Mouse (Mus musculus): ENCODE measurements at regions not wholly inside any gene's neighbourhood (a gene's known extent, or its start where the extent isn't known, plus 50 kb on each side); places are given as distances from the start of the nearest gene placed in this dataset.
"Not testable (repeated sequence)": the region's sequence is repeated elsewhere in the genome, so short reads cannot be mapped to it uniquely, and the experiment has no call there.

DNA sequence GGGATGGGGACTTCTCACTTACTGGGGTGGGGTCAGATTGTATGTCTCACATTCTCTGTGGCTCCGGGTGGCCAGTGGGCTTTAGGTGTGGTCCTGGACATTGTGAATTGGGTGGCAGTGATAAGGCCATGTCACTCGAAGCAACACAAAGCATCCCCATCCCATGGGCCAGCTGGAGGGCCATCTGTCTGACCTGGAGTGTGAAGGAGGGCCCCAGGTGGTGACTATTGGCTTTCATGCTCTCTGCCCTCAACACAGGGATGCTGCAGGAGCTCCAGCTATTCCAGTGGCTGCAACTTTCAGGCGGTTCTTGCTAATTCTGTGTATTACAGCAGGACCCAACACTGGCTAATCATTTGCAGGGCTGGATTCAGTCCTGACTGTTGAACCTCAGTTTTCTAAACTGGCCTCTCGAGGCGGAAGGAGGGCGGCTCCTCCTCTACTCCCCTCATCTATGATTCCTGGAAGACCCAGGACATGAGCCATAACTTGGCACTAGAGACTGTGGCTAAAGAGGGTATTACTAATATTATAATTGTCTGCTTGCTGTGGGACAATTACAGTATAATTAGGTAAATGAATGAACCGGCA, 64.1 kb downstream of the 9530068E07Rik start:
- DNase-seq (ENCODE audit: low spot score in 2 of 2) = no peak

DNA sequence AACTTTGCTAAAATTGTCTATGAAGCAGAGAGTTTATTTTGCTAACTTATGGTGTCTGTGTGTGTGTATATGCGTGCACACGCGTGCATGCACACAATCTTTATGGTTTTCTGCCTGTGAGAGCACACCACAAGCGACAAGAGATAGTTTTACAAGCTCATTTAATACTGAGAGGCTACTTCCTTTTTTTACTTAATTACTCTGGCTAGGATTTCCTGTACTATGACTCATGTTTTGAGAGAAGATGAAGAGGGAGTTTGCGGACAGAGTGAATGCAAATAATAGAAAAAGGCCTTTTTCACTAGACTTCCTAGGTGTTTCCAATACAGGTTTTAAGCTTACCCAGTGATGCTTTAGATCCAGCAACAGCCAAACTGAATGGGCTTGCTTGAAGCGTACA, 74.9 kb downstream of the 9530068E07Rik start:
- DNase-seq (ENCODE audit: low spot score in 2 of 2) = not testable (repeated sequence)

DNA sequence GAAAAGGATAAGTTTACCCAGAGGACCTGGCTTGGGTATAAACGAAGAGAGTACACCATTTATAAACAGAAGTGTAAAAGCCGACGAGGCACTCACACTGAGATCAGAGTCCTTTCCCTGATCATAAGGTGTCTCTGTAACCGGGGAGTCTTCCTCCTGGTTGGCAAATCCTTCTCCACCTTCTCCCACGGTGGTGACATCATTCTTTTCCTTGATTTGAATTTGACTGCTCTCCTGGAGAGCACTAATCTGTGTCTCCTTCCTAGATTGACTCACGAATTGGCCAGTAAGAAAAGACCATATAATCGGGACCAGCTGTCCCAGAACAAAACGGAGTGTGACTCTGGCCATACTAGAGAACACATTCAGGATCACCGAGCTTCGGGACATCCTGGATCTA, 83.9 kb downstream of the 9530068E07Rik start:
- not testable (repeated sequence) for DNase-seq (ENCODE audit: low spot score in 2 of 2)

DNA sequence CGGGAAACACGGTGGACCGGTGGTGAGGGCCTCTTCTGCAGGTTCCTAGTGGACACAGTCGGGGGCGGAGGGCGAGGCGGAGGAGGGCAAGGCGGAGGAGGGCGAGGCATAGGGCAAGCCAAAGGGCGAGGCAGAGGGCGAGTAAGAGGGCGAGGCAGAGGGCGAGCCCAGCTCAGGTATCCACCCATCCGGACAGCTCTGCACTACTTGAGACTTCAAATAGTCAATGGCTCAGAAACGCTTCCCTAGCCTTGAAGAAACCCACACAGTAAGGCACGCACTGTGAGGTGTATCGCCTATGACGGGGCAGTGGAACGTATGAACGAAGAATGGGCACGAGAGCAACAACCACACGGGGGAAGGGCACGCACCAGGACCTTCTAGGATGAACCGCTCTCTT, 84.5 kb downstream of the 9530068E07Rik start:
- not testable (repeated sequence) for DNase-seq (ENCODE audit: low spot score in 2 of 2)

DNA sequence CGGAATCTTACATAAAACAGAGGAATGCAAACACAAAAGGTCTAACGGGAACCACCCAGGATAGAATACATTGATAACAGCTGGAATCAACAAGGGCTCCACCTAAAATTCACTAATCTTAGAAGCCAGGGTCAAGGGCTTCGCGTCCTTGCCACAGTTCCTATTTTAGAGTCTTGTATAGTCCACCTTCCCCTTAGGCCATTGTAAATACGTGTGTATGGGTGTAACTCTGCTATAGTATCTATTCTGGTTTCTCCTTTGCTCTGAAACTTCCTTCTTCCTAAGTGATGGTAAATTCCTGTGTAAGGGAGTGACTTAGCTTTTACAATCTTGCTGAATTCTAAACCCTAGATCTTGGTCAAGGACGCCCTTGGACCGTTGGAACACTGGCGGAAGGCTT, 87.3 kb downstream of the 9530068E07Rik start:
- not testable (repeated sequence) for DNase-seq (ENCODE audit: low spot score in 2 of 2)

DNA sequence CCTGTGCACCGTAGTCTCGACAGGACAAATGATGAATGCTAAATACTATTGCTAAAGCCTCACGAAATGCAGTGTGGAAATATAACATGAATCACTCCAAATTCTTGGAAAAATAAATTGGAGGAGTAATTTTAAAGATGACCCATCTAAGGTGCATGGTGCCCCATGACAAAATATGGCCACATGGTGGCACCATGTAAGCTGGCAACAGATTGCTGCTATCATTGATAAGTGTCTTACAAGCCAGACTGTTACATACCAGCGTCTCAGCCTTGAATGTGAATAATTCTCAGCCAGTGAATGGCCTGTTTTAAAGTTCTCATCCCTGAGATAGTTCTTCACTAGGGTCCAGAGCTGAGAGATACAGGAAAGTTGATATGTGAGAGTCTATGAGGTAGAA, 92.3 kb downstream of the 9530068E07Rik start:
- DNase-seq (ENCODE audit: low spot score in 2 of 2) = not testable (repeated sequence)

DNA sequence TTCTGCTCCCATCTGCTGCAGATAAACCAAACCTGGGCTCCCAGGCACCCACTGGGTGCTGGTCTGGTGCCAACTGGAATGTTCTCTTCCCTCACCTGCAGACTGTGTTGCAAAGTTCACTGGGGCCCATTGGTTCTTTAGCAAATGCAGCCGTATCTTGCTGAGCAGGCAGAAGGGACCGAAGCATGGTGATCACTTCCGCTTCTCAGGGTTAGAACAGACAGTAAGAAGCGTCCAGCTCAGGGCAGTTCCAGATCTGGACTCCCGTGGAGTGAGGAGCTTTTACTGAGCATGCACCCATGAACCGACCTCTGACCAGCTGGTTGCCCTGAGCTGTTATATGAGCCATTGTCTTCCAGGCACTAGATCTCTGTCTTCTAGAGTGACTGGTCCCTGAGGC, 97.1 kb downstream of the 9530068E07Rik start:
- DNase-seq (ENCODE audit: low spot score in 2 of 2) = no peak

DNA sequence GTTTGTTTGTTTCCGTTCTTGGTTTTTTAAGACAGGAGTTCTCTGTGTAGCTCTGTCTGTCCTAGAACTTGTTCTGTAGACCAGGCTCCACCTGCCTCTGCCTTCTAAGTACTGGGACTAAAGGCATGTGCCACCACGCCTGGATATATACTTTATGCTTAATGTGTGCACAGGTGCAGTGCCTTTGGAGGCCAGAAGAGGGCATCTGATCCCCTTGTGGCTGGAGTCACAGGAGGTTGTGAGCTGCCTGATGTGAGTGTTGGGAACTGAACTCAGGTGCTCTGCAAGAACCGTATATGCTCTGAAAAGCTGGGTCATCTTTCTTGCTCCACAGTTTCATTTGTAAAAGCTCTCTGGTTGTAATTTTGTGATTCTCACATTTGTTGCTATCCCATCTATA, 100.7 kb downstream of the 9530068E07Rik start:
- no peak for DNase-seq (ENCODE audit: low spot score in 2 of 2)

DNA sequence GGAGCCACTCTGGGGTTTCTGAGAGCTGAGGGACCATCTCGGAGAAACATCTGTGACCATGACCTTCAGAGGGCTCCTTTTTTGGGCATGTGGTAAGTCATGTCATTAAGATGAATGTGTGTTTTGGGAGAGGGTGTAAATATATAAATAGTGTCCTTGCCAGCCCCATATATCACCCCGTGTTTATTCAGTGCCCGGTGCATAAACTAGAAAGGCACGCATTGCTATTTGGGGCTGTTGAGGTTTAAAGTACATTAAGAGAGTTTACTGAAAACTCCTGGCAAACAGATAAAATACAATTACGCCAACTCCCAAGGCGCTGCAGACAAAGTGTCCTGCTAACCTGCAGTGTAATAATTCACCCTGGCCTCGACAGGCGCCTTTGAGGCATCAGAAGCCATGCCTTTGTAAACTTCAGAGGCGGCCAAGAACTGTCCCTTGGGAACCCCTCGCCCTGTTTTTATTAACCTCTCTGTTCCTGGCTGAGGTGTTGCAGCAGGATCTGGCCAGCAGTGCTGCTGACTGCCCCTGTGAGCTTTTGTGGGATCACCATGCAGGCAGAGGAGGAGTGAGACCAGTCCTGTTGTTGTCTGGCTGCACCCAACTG, 106.6 kb downstream of the 9530068E07Rik start:
- no peak for DNase-seq (ENCODE audit: low spot score in 2 of 2)

DNA sequence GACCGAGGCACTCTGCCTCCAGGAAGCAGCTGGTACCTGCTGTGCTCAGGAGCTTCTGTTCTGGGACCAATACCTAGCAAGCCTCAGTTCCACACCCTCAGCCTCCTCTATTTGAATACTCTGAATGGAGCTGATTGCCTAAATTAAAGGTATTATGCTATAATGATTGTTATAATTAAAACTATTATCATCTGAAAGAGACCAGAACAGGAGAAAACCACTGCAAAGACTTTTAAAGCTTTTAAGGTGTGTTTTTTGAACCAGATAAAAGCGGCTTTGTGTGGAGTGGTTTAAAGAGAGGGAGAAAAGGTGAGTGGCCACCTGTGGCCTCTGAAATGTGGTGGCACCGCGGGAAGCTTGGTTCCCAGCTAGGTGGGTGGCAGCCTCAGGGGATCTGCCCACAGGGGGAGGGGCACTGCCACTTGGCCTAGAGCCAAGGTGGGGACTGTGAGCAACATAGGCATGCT, 115.6 kb downstream of the 9530068E07Rik start:
- no peak for DNase-seq (ENCODE audit: low spot score in 2 of 2)

DNA sequence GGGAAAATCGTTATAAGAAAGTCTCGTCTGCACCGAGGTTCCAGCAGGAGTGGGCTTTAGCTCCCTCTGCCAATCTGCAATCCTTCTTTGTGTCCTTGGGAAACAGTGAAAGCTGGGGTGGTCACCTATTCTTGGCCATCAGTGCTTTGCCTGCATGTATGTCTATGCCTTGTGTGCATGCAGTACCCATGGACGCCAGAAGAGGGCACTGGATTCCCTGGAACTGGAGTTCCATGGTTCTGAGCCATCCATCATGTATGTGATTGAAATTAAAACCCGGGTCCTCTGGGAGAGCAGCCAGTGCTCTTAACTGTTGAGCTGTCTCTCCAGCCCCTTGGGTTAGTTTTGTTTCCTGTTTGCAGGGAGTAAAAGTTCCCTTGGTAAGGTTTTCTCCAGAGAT, 121.1 kb downstream of the 9530068E07Rik start:
- DNase-seq (ENCODE audit: low spot score in 2 of 2) = no peak

DNA sequence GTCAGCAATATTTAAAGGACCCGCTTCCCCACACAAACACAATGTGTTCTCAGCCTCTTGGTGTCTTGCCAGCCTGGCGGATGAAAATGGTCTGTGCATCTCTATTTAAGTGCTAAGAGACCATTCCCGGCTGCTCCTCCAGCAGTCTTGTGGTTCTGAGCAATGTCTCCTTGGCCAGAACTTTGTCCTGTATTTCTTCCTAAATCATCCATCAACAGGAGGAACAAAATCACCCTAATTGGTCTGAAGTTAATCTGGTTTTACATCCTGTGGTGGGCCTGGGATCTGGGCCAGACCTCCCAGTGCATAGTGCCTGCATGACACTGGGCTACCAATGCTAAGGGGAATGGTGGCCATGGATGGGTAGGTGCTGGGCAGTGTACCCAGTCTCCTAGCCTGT, 123.6 kb downstream of the 9530068E07Rik start:
- no peak for DNase-seq (ENCODE audit: low spot score in 2 of 2)

DNA sequence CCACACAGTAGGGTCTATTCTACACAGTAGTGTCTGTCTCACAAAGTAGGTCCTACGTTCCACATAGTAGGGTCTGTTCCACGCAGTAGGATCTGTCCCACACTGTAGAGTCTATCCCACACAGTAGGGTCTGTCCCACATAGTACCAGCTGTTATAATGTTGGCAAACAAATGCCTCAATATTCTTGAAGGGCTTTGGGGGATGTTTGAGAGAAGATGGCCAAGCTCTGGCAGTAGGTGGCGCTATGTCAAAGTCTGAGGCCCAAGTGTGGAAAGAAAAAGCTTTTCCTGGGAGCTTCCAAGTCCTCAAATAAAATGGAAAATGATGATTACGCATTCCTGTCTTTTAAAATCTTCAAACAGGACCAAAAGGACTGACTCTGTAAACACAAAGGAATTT, 125.7 kb downstream of the 9530068E07Rik start:
- DNase-seq (ENCODE audit: low spot score in 2 of 2) = peak; percentile 63 to 67

DNA sequence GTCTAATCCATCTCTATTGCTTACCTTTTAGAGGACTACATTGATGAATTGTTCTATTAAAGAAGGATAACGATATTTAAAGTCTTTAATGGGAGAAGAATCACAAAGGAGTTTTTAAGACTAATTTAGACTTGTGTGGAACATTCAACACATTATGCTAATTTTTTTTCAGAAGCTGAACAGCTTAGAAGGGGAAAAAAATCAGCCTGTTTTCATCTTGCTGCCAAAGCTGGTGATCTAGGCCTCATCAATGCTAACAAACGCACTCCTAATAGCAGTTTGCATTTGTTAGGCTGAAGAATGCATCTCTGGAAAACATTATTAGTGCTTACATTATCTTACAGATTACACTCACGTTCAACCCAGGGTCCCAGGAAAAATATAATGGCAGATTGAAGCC, 126.2 kb downstream of the 9530068E07Rik start:
- no peak for DNase-seq (ENCODE audit: low spot score in 2 of 2)

DNA sequence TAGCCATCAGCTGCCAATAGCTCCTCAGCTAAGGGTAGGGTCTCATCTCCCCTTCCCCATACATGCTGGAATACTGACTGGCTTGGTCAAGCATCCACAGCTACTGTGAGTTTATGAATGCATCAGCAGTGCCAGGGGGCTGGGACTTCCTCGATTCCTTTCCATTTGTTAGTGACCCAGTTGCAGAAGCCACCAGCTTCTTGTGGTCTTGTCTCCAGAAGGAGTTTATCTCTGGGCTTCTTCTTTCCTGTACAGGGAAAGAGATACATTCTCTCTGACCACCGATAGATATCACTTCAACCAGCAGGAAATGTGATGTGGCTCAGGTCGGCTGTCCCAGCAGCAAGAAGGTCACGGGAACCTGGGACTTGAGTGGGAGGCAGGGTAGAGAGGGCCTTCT, 127.0 kb downstream of the 9530068E07Rik start:
- no peak for DNase-seq (ENCODE audit: low spot score in 2 of 2)

DNA sequence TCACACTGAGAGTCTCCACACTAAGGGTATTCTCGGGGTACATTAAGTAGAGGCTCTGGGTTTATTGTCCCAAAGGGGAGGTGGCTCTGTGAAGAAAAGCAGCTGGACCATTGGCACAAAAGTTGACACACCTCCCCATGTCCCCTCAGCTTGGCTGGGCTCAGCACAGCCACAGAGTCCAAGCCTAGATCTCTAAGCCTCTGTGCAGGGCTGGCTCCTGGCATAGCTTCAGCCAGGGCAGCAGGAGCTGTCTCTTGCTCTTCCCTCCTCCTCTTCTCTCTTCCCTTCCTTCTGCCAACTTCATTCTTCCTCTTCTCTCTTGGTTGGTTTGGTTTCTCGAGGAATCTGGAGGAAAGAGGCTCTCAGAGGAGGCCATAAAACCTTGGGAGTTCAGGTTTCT, 127.4 kb downstream of the 9530068E07Rik start:
- DNase-seq (ENCODE audit: low spot score in 2 of 2) = no peak

DNA sequence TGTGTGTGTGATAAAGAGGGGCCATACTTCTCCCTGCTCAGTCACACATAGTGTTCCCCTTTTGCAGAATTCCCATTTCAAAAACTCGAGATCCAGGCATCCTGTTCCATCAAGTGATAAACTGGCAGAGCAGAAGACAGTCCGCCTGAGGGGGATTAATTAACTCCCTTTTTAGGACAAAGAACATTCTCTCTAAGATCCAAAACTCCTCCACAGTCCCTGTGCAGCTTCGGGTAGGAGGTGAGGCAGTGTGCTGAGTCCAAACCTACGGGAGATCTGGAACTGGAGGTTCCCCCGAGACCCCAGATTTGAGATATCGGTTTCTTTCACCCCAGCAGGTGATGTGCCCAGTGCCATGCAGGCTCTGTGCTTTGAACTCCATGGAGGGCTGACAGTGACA, 129.2 kb downstream of the 9530068E07Rik start:
- peak in 1 of 2 experiments; percentile 21 for DNase-seq (ENCODE audit: low spot score in 2 of 2)

DNA sequence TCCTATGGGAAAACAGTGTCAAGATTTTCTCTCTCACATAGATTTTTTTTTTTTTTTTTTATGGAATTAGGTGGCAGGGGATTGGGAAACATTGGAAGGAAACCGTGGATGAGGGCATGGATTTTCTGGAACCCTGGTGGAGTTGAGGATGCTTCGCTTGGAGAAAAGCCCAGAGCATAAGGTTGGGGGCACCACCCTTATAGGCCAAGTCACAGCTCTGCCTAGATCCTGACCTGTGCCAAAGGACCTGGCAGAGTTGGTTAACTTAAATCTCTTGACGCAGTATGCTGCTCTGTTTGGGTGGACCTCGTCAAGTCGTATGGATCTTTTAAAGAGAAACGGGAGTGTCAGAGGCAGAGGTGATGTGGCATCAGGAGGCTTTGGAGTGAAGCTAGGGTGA, 130.1 kb downstream of the 9530068E07Rik start:
- DNase-seq (ENCODE audit: low spot score in 2 of 2) = no peak

DNA sequence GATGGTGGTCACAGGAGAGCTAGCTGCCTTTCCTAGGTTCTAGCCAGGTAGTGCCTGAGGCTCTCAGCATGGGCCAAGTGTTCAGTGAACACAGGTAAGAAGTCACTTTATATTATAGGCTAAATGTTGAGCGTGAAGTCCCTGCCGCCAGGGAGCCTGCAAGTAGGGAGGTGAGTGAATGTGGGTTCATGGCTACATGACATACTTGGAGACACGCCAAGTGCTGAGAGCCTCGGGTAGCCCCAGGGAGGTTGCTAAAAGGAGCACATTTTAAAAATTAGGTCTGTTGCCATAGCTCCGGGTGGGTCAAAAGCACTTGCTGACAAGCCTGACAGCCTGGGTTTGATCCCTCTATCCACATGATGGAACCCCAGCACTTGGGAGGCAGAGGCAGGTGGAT, 137.2 kb downstream of the 9530068E07Rik start:
- no peak for DNase-seq (ENCODE audit: low spot score in 2 of 2)

DNA sequence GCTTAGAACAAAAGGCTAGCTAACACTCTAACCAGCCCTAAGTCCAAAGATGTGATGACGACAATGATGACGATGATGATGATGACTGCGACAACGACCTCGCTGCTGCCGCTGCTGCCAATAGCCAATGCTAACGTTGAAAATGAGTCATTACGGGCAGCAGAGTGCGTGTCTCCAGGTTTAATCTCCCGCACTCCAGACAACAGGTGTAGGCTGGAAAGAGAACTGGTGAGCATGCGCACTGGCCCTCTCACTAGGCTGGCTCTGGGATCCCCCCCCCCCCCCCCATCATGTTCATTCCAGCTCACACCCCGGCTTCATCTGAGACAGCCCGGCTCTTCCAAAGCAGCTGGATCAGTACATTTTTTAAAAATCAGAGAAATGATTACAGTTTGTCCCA, 138.4 kb downstream of the 9530068E07Rik start:
- no peak for DNase-seq (ENCODE audit: low spot score in 2 of 2)

DNA sequence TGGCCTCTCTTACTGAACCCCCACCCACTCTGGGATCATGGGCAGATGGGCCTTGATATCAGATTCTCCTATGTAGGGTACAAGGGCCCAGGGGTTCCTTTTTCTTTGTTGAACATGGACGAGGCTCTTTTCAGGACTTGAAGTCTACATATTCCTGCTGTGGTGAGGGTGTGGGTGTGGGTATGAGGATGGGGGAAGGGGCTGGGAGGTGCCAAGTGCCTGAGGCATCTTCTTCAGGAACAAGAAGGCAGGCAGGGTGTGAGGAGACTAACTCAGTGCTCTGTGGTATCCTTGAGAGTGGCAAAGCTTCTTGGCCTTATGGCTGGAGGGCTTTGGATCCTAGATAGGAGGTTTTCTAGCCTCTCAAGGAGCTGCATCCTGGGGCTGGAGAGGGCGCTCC, 140.0 kb downstream of the 9530068E07Rik start:
- DNase-seq (ENCODE audit: low spot score in 2 of 2) = no peak

DNA sequence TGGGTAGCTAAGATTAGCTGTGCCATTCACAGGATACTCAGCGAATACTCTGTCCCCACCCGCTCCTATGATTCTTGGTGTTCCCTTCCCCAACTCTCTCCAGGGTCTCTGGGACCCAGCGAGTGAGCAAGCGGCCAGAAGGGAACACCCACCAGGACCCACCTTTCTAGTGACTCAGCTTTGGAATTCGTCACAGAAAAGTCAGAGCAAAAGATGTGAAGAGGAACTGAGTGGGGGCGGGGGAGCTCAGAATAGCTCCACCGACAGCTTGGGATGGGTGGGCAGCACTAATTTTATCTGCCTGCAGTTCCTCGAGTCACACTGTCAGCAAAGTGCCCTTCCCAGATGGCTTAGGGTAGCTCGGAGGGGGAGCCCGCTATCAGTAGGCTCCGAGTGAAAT, 140.6 kb downstream of the 9530068E07Rik start:
- DNase-seq (ENCODE audit: low spot score in 2 of 2) = peak; percentile 44 to 50

DNA sequence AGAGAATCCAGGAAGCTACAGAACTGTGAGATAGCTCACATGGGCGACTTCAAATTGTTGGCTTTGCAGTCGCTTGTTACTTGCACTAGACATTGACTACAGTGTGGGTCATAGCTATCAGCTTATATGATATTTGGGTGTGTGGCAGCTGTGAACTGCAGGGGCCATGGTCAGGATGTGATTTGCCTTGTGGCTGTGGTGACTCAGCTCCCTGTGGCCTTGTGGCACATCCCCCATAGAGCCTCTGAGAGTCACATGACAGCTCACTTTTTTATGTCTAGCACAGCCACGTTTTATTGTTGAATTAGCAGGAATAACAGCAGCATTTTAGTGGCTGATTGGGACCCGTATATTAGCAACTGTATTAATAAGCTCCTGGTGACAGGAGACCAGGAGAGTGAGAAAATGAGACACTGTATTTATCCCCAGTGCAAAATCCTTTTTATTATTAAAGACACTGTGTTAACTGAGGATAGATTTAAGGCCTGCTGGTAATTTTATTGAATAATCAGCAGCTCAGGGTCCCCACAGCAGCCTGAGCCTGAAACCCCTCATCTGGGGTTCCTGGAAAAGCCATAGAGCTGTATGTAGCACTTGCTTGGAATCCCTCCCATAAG, 141.7 kb downstream of the 9530068E07Rik start:
- DNase-seq (ENCODE audit: low spot score in 2 of 2) = no peak

Data from layer of hippocampus, postnatal 14 days (tissue).